In the genomic region with DNA sequence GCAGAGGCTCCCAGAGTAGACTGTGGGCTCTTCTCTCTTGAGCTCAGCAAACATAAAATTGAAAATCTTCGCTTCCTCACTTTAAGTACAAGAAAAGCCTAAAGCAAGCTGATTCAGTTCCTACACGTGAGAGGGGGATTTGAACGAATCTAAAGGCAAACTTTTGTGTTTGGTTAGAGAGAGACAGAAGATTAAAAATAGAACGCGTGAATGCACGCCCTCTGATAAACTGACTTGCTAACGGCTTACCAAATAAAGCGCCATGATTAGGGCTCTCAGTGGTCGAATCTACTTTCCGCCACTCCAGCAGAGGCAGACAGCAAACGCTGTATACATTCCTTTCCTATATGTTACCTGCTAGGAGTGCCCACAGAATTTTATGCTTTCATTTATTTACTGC, we compare ENCODE assay signal across 17 mouse cellular contexts. TPM values are rescaled to one million over a fixed set of nuclear protein-coding genes. Genes with fewer than 3 reads are reported as not detected.
DNase-seq lines count a peak whose midpoint lies in the region; ATAC-seq and TF ChIP-seq lines count a peak whose summit lies in the region.
"Had no signal": no experiment of that assay in that cellular context is flagged by ENCODE, and none has a peak within 500 bp of the region (broad histone marks: within the 10 kb centered on the region; RNA-seq: fewer than 3 reads in every experiment).

No protein-coding gene starts in this region.

- no peak overlapping the region for H3K9ac ChIP-seq in forebrain, embryonic 12.5 days
- H3K9ac ChIP-seq in forebrain, embryonic 14.5 days (ENCODE audit: low read length) = no peak overlapping the region
- H3K9ac ChIP-seq in heart, embryonic 16.5 days (ENCODE audit: low read length) = peak overlapping the region; percentile 52
- no peak overlapping the region for H3K9ac ChIP-seq in liver, embryonic 14.5 days (replicated peaks)
- no peak overlapping the region for H3K9ac ChIP-seq in stomach, embryonic 15.5 days
- H3K9ac ChIP-seq: lung, embryonic 14.5 days had no signal

- no peaks in the 10 kb centered on the region for H3K27me3 ChIP-seq in forebrain, embryonic 12.5 days
- no peaks in the 10 kb centered on the region for H3K27me3 ChIP-seq in forebrain, embryonic 14.5 days (replicated peaks; ENCODE audit: control insufficient read depth, insufficient read depth, low read length)
- no peaks in the 10 kb centered on the region for H3K27me3 ChIP-seq in heart, embryonic 16.5 days (ENCODE audit: control insufficient read depth, insufficient read depth, low read length)
- H3K27me3 ChIP-seq in liver, embryonic 14.5 days (ENCODE audit: control insufficient read depth, insufficient read depth, low read length) = no peaks in the 10 kb centered on the region
- no peaks in the 10 kb centered on the region for H3K27me3 ChIP-seq in stomach, embryonic 15.5 days (replicated peaks)
- H3K27me3 ChIP-seq in thymus, adult 2 months (ENCODE audit: control insufficient read depth, insufficient read depth, low read length) = no peaks in the 10 kb centered on the region

- TF ChIP-seq EP300 in liver, embryonic 14.5 days (IDR thresholded peaks at IDR 0.05; ENCODE audit: low read depth) = peak; percentile 27; the same call in 1 of the 2 replicates

- 49% methylated on average over 11 of the region's 11 CpGs for WGBS in forebrain, embryonic 12.5 days
- WGBS in forebrain, embryonic 14.5 days = 40% methylated on average over 11 of the region's 11 CpGs
- WGBS in heart, embryonic 16.5 days = 37% methylated on average over 11 of the region's 11 CpGs
- WGBS in liver, embryonic 14.5 days (ENCODE audit: insufficient replicate concordance) = 32% methylated on average over 11 of the region's 11 CpGs
- WGBS in stomach, embryonic 15.5 days = 53% methylated on average over 11 of the region's 11 CpGs
- 92% methylated on average over 11 of the region's 11 CpGs for WGBS in thymus, adult 2 months

- no peak for TF ChIP-seq CTCF in liver, embryonic 14.5 days (IDR thresholded peaks at IDR 0.05; ENCODE audit: low read depth)
- TF ChIP-seq CTCF in thymus, adult 2 months (IDR thresholded peaks at IDR 0.05; ENCODE audit: borderline replicate concordance, control insufficient read depth, extremely low read depth, insufficient read depth, low read length, poor library complexity) = no peak

- no peaks in the 10 kb centered on the region for H3K36me3 ChIP-seq in forebrain, embryonic 12.5 days (replicated peaks)
- no peaks in the 10 kb centered on the region for H3K36me3 ChIP-seq in forebrain, embryonic 14.5 days (ENCODE audit: control insufficient read depth, insufficient read depth, low read length)
- no peaks in the 10 kb centered on the region for H3K36me3 ChIP-seq in heart, embryonic 16.5 days (ENCODE audit: control insufficient read depth, insufficient read depth)
- H3K36me3 ChIP-seq in liver, embryonic 14.5 days (replicated peaks; ENCODE audit: control insufficient read depth, insufficient read depth, low read depth) = no peaks in the 10 kb centered on the region
- H3K36me3 ChIP-seq in stomach, embryonic 15.5 days = no peaks in the 10 kb centered on the region
- H3K36me3 ChIP-seq in thymus, adult 2 months (ENCODE audit: control insufficient read depth, insufficient read depth, low read length) = no peaks in the 10 kb centered on the region

- peak overlapping the region; percentile 13; the same call in 1 of the 2 replicates for H3K4me2 ChIP-seq in forebrain, embryonic 12.5 days
- H3K4me2 ChIP-seq in forebrain, embryonic 14.5 days (ENCODE audit: low read length) = no peak overlapping the region
- H3K4me2 ChIP-seq in heart, embryonic 16.5 days (ENCODE audit: low read depth, low read length) = peak overlapping the region; percentile 50
- H3K4me2 ChIP-seq in liver, embryonic 14.5 days (ENCODE audit: low read depth) = peak overlapping the region; percentile 25
- no peak overlapping the region for H3K4me2 ChIP-seq in stomach, embryonic 15.5 days
- H3K4me2 ChIP-seq: lung, embryonic 14.5 days had no signal

- no peaks in the 10 kb centered on the region for H3K9me3 ChIP-seq in forebrain, embryonic 12.5 days
- H3K9me3 ChIP-seq in forebrain, embryonic 14.5 days (replicated peaks; ENCODE audit: control insufficient read depth, low read length) = peaks cover 3% of the 10 kb centered on the region; the same call in 1 of the 2 replicates
- peaks cover 3% of the 10 kb centered on the region for H3K9me3 ChIP-seq in heart, embryonic 16.5 days (replicated peaks; ENCODE audit: control insufficient read depth, low read length)
- no peaks in the 10 kb centered on the region for H3K9me3 ChIP-seq in liver, embryonic 14.5 days (ENCODE audit: control insufficient read depth, low read length)
- H3K9me3 ChIP-seq in stomach, embryonic 15.5 days = no peaks in the 10 kb centered on the region
- H3K9me3 ChIP-seq: limb, embryonic 10.5 days had no signal

- peaks cover 10% of the 10 kb centered on the region; the same call in 1 of the 2 replicates for H3K4me1 ChIP-seq in forebrain, embryonic 12.5 days
- 0 out of 2 replicates have a peak, but pooled peaks cover 4% of the 10 kb centered on the region for H3K4me1 ChIP-seq in forebrain, embryonic 14.5 days (ENCODE audit: control insufficient read depth, insufficient read depth, low read length)
- H3K4me1 ChIP-seq in heart, embryonic 16.5 days (ENCODE audit: control insufficient read depth, insufficient read depth, low read length) = peaks cover 25% of the 10 kb centered on the region
- H3K4me1 ChIP-seq in liver, embryonic 14.5 days (replicated peaks; ENCODE audit: control insufficient read depth in 2 of 2, insufficient read depth in 2 of 2, low read length in 1 of 2) = peaks cover 0 to 3% of the 10 kb centered on the region in 2 experiments; a peak in 2 of 4 replicates
- no peaks in the 10 kb centered on the region for H3K4me1 ChIP-seq in stomach, embryonic 15.5 days
- H3K4me1 ChIP-seq in thymus, adult 2 months (replicated peaks; ENCODE audit: control insufficient read depth, insufficient read depth, low read length) = no peaks in the 10 kb centered on the region

- TF ChIP-seq POLR2A in thymus, adult 2 months (IDR thresholded peaks at IDR 0.05; ENCODE audit: control insufficient read depth, extremely low read depth, insufficient read depth, low read length, poor library complexity) = no peak

- H3K27ac ChIP-seq in forebrain, embryonic 12.5 days = no peak overlapping the region; the same call in 1 of the 2 replicates
- H3K27ac ChIP-seq in forebrain, embryonic 14.5 days (ENCODE audit: low read depth, low read length) = no peak overlapping the region
- H3K27ac ChIP-seq in heart, embryonic 16.5 days (ENCODE audit: low read length) = peak overlapping the region; percentile 92
- no peak overlapping the region for H3K27ac ChIP-seq in liver, embryonic 14.5 days
- H3K27ac ChIP-seq in stomach, embryonic 15.5 days = 0 out of 2 replicates have a peak overlapping the region, but pooled peaks have one; percentile 7
- no peak overlapping the region for H3K27ac ChIP-seq in thymus, adult 2 months (ENCODE audit: control insufficient read depth, insufficient read depth, low read length)
- H3K27ac ChIP-seq: limb, embryonic 10.5 days; macrophage had no signal

- DNase-seq in forebrain, embryonic 14.5 days (ENCODE audit: low spot score) = no peak
- DNase-seq in heart, adult 8-10 months (ENCODE audit: low spot score) = no peak
- DNase-seq in liver, embryonic 14.5 days (ENCODE audit: low read depth in 3 of 3, low spot score in 3 of 3) = no peak
- no peak for DNase-seq in gastrocnemius, postnatal 25 days
- DNase-seq in thymus, adult 2 months = no peak
- DNase-seq: adrenal gland, postnatal 25 days; cerebellum, postnatal 10 days; embryo, embryonic 11 days; lung, embryonic 14.5 days had no signal

- no peak for ATAC-seq in forebrain, embryonic 12.5 days (ENCODE audit: low FRiP score)
- ATAC-seq in forebrain, embryonic 14.5 days = no peak
- ATAC-seq in heart, embryonic 16.5 days (replicated peaks; ENCODE audit: extremely low read depth, insufficient read depth, low FRiP score) = peak; percentile 66
- no peak; the same call in 1 of the 2 replicates for ATAC-seq in liver, embryonic 14.5 days (ENCODE audit: insufficient read depth)
- ATAC-seq in stomach, embryonic 15.5 days (ENCODE audit: insufficient read depth, low FRiP score, low read depth) = no peak
- ATAC-seq: activated CD4-positive, CD25-positive, alpha-beta regulatory T cell, adult 4 months; forebrain, embryonic 16.5 days had no signal

- no peak overlapping the region for H3K4me3 ChIP-seq in forebrain, embryonic 12.5 days (replicated peaks)
- H3K4me3 ChIP-seq in forebrain, embryonic 14.5 days (ENCODE audit: low read depth, low read length) = no peak overlapping the region
- H3K4me3 ChIP-seq in heart, embryonic 16.5 days (ENCODE audit: low read length) = peak overlapping the region; percentile 13; the same call in 1 of the 2 replicates
- H3K4me3 ChIP-seq in liver, embryonic 14.5 days (ENCODE audit: insufficient read depth in 1 of 2, low read depth in 2 of 2, low read length in 2 of 2) = no peak overlapping the region
- H3K4me3 ChIP-seq in stomach, embryonic 15.5 days (replicated peaks) = no peak overlapping the region
- H3K4me3 ChIP-seq in thymus, adult 2 months (ENCODE audit: control insufficient read depth, insufficient read depth, low read length) = no peak overlapping the region
- H3K4me3 ChIP-seq: limb, embryonic 10.5 days; myocyte had no signal

RNA-seq across cellular contexts. Expression of gene Kif13a, which starts 31.3 kb away (rescaled TPM):
- polyA plus RNA-seq in forebrain, embryonic 12.5 days (2016; fragmentation: Nextera tagmentation; extraction: Ambion mirVana) = 13.0 and 18.5 TPM in 2 replicates
- polyA plus RNA-seq in forebrain, embryonic 14.5 days (2014; fragmentation: Nextera tagmentation; extraction: Ambion mirVana) = 7.1 and 7.5 TPM in 2 replicates
- polyA plus RNA-seq in heart, embryonic 16.5 days (2015; fragmentation: Nextera tagmentation; extraction: Ambion mirVana) = 17.8 and 30.0 TPM in 2 replicates
- 100 to 1,000 TPM; 113 to 126 (median 121) TPM for total RNA-seq in heart, adult 8-10 months (2022)
- 3.0 and 3.1 TPM in 2 replicates for polyA plus RNA-seq in liver, embryonic 14.5 days (2012; rRNA removed)
- 2.1 and 3.2 TPM in 2 replicates for polyA plus RNA-seq in liver, embryonic 14.5 days (2014; fragmentation: Nextera tagmentation; extraction: Ambion mirVana)
- polyA plus RNA-seq in stomach, embryonic 15.5 days (2015; fragmentation: Nextera tagmentation; extraction: Ambion mirVana) = 16.9 and 17.9 TPM in 2 replicates
- total RNA-seq in gastrocnemius, postnatal 25 days (2021) = 10 to 100 TPM; 66.5 to 70.1 TPM
- 6.3 and 6.4 TPM in 2 replicates for polyA plus RNA-seq in thymus, adult 2 months (2012; rRNA removed)

Comparison
In these comparisons a context has a peak if more than half of its experiments do, and no peak if none do; other contexts are left out.
1. H3K4me2 ChIP-seq: peak in forebrain, embryonic 12.5 days (single experiment), heart, embryonic 16.5 days (single experiment) and liver, embryonic 14.5 days (single experiment); none in forebrain, embryonic 14.5 days (single experiment) and stomach, embryonic 15.5 days (single experiment).
2. H3K27ac ChIP-seq: peak in heart, embryonic 16.5 days (single experiment) and stomach, embryonic 15.5 days (single experiment); none in forebrain, embryonic 12.5 days (single experiment), forebrain, embryonic 14.5 days (single experiment), liver, embryonic 14.5 days (single experiment) and thymus, adult 2 months (single experiment).